Comparison of ENCODE assay signal across 8 mouse cellular contexts in the genomic region with DNA sequence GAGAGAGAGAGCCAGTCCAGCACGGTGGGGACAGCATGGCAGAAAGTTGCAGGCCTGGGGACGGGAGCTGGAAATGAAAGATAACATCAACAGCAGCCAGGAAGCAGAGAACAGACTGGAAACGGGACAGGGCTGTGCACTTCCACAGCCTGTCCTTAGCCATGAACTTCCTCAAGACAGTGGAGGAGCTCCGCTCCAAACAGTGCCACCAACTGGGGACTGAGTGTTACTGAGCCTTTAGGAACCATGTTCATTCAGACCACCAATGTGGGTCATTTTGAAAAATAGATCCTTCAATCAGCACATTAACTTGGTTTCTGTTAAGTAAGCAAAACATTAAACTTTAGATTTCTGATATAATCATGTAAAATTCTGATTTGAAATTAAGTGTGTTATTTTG. TPM values are rescaled to one million over a fixed set of nuclear protein-coding genes. Genes with fewer than 3 reads are reported as not detected.
A peak's percentile ranks its signal among the peaks of the same experiment; 100 is the strongest.
DNase-seq lines count a peak whose midpoint lies in the region; ATAC-seq lines count a peak whose summit lies in the region.

No protein-coding gene starts in this region.

- no peak overlapping the region for H3K27ac ChIP-seq in midbrain, embryonic 11.5 days (ENCODE audit: low read depth, low read length)
- no peak overlapping the region for H3K27ac ChIP-seq in midbrain, embryonic 13.5 days

- H3K4me1 ChIP-seq in midbrain, embryonic 11.5 days (ENCODE audit: control insufficient read depth, insufficient read depth, low read length) = no peaks in the 10 kb centered on the region
- H3K4me1 ChIP-seq in midbrain, embryonic 13.5 days (replicated peaks) = peaks cover 12% of the 10 kb centered on the region

- H3K27me3 ChIP-seq in midbrain, embryonic 11.5 days (ENCODE audit: control insufficient read depth, insufficient read depth, low read length) = no peaks in the 10 kb centered on the region
- H3K27me3 ChIP-seq in midbrain, embryonic 13.5 days = no peaks in the 10 kb centered on the region

- no peak overlapping the region for H3K4me2 ChIP-seq in midbrain, embryonic 11.5 days
- no peak overlapping the region for H3K4me2 ChIP-seq in midbrain, embryonic 13.5 days (replicated peaks)

- WGBS in midbrain, embryonic 11.5 days = 36% methylated on average over 4 of the region's 4 CpGs
- WGBS in midbrain, embryonic 13.5 days = 49% methylated on average over 4 of the region's 4 CpGs

- peak; percentile 19 for DNase-seq in gastrocnemius, postnatal 10 days
- no peak for DNase-seq in gastrocnemius, adult 18-20 months (ENCODE audit: low spot score)
- DNase-seq in midbrain, embryonic 11.5 days (ENCODE audit: low spot score, missing footprints) = peak; percentile 89
- DNase-seq in embryo, embryonic 10.5 days (ENCODE audit: low spot score) = peak; percentile 69
- peak; percentile 16 for DNase-seq in retina, postnatal 7 days (ENCODE audit: low read depth, low spot score)
- no peak for DNase-seq in layer of hippocampus, adult 9-10 months (ENCODE audit: low spot score)
- no peak for DNase-seq in cerebellum, adult 8-10 months

- no peaks in the 10 kb centered on the region for H3K9me3 ChIP-seq in midbrain, embryonic 11.5 days (ENCODE audit: control insufficient read depth, low read length)
- H3K9me3 ChIP-seq in midbrain, embryonic 13.5 days = no peaks in the 10 kb centered on the region

- peaks cover 4% of the 10 kb centered on the region; the same call in 1 of the 2 replicates for H3K36me3 ChIP-seq in midbrain, embryonic 11.5 days (ENCODE audit: control insufficient read depth, insufficient read depth, low read length)
- peaks cover 29% of the 10 kb centered on the region for H3K36me3 ChIP-seq in midbrain, embryonic 13.5 days

- no peak overlapping the region for H3K4me3 ChIP-seq in midbrain, embryonic 11.5 days (ENCODE audit: low read depth, low read length)
- H3K4me3 ChIP-seq in midbrain, embryonic 13.5 days (replicated peaks) = no peak overlapping the region

- H3K9ac ChIP-seq in midbrain, embryonic 11.5 days (ENCODE audit: low read length) = no peak overlapping the region
- no peak overlapping the region for H3K9ac ChIP-seq in midbrain, embryonic 13.5 days (replicated peaks)

- ATAC-seq in midbrain, embryonic 11.5 days (ENCODE audit: low FRiP score) = no peak
- ATAC-seq in midbrain, embryonic 13.5 days = no peak

RNA-seq across cellular contexts. Expression of a gene that starts 4.6 kb away (rescaled TPM):
- total RNA-seq in gastrocnemius, postnatal 10 days (2021) = 1 to 10 TPM; 1.7 to 1.9 TPM
- total RNA-seq in gastrocnemius, adult 18-20 months (2021) = 1 to 10 TPM; 2.0 to 2.2 TPM
- 13.9 and 14.4 TPM in 2 replicates for polyA plus RNA-seq in midbrain, embryonic 11.5 days (2014; fragmentation: Nextera tagmentation; extraction: Ambion mirVana)
- 50.8 and 57.6 TPM in 2 replicates for polyA plus RNA-seq in midbrain, embryonic 13.5 days (2015; fragmentation: Nextera tagmentation; extraction: Ambion mirVana)

Comparison
In these comparisons a context has a peak if more than half of its experiments do, and no peak if none do; other contexts are left out.
1. DNase-seq: peak in gastrocnemius, postnatal 10 days (single experiment), midbrain, embryonic 11.5 days (single experiment), embryo, embryonic 10.5 days (single experiment) and retina, postnatal 7 days (single experiment); none in gastrocnemius, adult 18-20 months (single experiment), layer of hippocampus, adult 9-10 months (single experiment) and cerebellum, adult 8-10 months (single experiment).